Mouse (Mus musculus) limb, embryonic 12.5 days (tissue): Measurements from ENCODE around the gene Ralgapb. TPM values are rescaled to one million over a fixed set of nuclear protein-coding genes. Genes with fewer than 3 reads are reported as not detected.

Experiments
- ATAC-seq: fragments of 200-750 bp; cut with Nextera tagmentation; 2 replicates; pipeline ENCODE4 v1.8.0; 2017; ENCODE audit warnings: low read depth, moderate TSS enrichment; ENCODE audit not compliant: insufficient number of reproducible peaks, insufficient read depth, low FRiP score, low TSS enrichment
- H3K27ac ChIP-seq: fragments of 300-500 bp; sonication (generic); 2 replicates; pipeline ENCODE4 v1.5.1; 2016; ENCODE audit warnings: mild to moderate bottlenecking, moderate library complexity
- H3K27me3 ChIP-seq: fragments of 300-500 bp; sonication (generic); 2 replicates; pipeline ENCODE4 v1.6.1; 2016; ENCODE audit warnings: mild to moderate bottlenecking, moderate library complexity
- H3K36me3 ChIP-seq: fragments of 300-500 bp; sonication (generic); 2 replicates; pipeline ENCODE4 v1.6.1; 2016; ENCODE audit warnings: mild to moderate bottlenecking, moderate library complexity
- H3K4me1 ChIP-seq: fragments of 300-500 bp; sonication (generic); replicated peaks from 2 replicates; pipeline ENCODE4 v1.6.1; 2016
- H3K4me2 ChIP-seq: fragments of 300-500 bp; sonication (generic); 2 replicates; pipeline ENCODE4 v1.6.1; 2016; ENCODE audit warnings: mild to moderate bottlenecking, moderate library complexity
- H3K4me3 ChIP-seq: fragments of 300-500 bp; sonication (generic); replicated peaks from 2 replicates; pipeline ENCODE4 v1.5.1; 2016; ENCODE audit warnings: mild to moderate bottlenecking
- H3K9ac ChIP-seq: fragments of 300-500 bp; sonication (generic); replicated peaks from 2 replicates; pipeline ENCODE4 v1.6.1; 2016; ENCODE audit warnings: mild to moderate bottlenecking, moderate library complexity
- H3K9me3 ChIP-seq: fragments of 300-500 bp; sonication (generic); 2 replicates; pipeline ENCODE4 v1.6.1; 2016; ENCODE audit warnings: mild to moderate bottlenecking, moderate library complexity
- WGBS: fragments of 180-500 bp; shearing (Covaris S2); methylation state at CpG from one replicate; pipeline ENCODE4 v1.1.7; 2016; 5-methylcytosine and 5-hydroxymethylcytosine counted together
- polyA plus RNA-seq: library from polyadenylated mRNA; unstranded; fragments of >200 nt; fragmentation: Nextera tagmentation; extraction: Ambion mirVana; gene quantifications from 2 replicates; pipeline ENCODE4 v1.2.1, GENCODE M21; 2016

Gene Ralgapb
- polyA plus RNA-seq, 1 experiment from 2014 or later: 17.3 TPM

GRCm38 (mm10) chr2:158519071-158519470 is 109.4 kb downstream of the Ralgapb start:
- H3K36me3 ChIP-seq: no peaks in the 10 kb centered on the region
- H3K4me2 ChIP-seq: no peak overlapping the region
- H3K27ac ChIP-seq: no peak overlapping the region
- H3K4me3 ChIP-seq: no peak overlapping the region
- no peaks in the 10 kb centered on the region for H3K27me3 ChIP-seq
- H3K9me3 ChIP-seq: no peaks in the 10 kb centered on the region
- H3K4me1 ChIP-seq: no peaks in the 10 kb centered on the region
- no peak overlapping the region for H3K9ac ChIP-seq
- WGBS: 84% methylated on average over 11 of the region's 11 CpGs
- ATAC-seq: no peak

GRCm38 (mm10) chr2:158519800-158520199 is 110.2 kb downstream of the Ralgapb start:
- Histone ChIP-seq H3K27ac (no peak overlapping the region), H3K4me2 (no peak overlapping the region), H3K9me3 (no peaks in the 10 kb centered on the region), H3K4me3 (no peak overlapping the region), H3K27me3 (no peaks in the 10 kb centered on the region), H3K4me1 (no peaks in the 10 kb centered on the region), H3K9ac (no peak overlapping the region), H3K36me3 (no peaks in the 10 kb centered on the region)
- no peak for ATAC-seq
- WGBS: 73% methylated on average over 6 of the region's 6 CpGs

- WGBS: 83% methylated on average over 8 of the region's 8 CpGs
- H3K27me3 ChIP-seq: no peaks in the 10 kb centered on the region
- H3K9ac ChIP-seq: no peak overlapping the region
- no peaks in the 10 kb centered on the region for H3K4me1 ChIP-seq
- H3K4me3 ChIP-seq: no peak overlapping the region
- no peak overlapping the region for H3K4me2 ChIP-seq
- H3K27ac ChIP-seq: no peak overlapping the region
- H3K36me3 ChIP-seq: no peaks in the 10 kb centered on the region
- no peaks in the 10 kb centered on the region for H3K9me3 ChIP-seq
- ATAC-seq: no peak
Measured at GRCm38 (mm10) chr2:158523060-158523459, 113.4 kb downstream of the Ralgapb start.

- H3K27ac ChIP-seq: no peak overlapping the region
- no peak for ATAC-seq
- no peaks in the 10 kb centered on the region for H3K9me3 ChIP-seq
- H3K27me3 ChIP-seq: no peaks in the 10 kb centered on the region
- no peak overlapping the region for H3K9ac ChIP-seq
- H3K4me3 ChIP-seq: no peak overlapping the region
- no peaks in the 10 kb centered on the region for H3K4me1 ChIP-seq
- no peaks in the 10 kb centered on the region for H3K36me3 ChIP-seq
- H3K4me2 ChIP-seq: no peak overlapping the region
- WGBS: 80% methylated on average over 16 of the region's 16 CpGs
Measured at GRCm38 (mm10) chr2:158524129-158524860, 114.6 kb downstream of the Ralgapb start.

GRCm38 (mm10) chr2:158534090-158534489 is 124.4 kb downstream of the Ralgapb start:
- ATAC-seq: 0 out of 2 replicates have a peak, but pooled peaks have one; percentile 47
- H3K9me3 ChIP-seq: no peaks in the 10 kb centered on the region; the same call in 1 of the 2 replicates
- no peak overlapping the region for H3K9ac ChIP-seq
- WGBS: 7% methylated on average over 4 of the region's 4 CpGs
- no peaks in the 10 kb centered on the region for H3K27me3 ChIP-seq
- H3K36me3 ChIP-seq: no peaks in the 10 kb centered on the region
- H3K27ac ChIP-seq: no peak overlapping the region
- H3K4me2 ChIP-seq: no peak overlapping the region
- H3K4me1 ChIP-seq: no peaks in the 10 kb centered on the region
- H3K4me3 ChIP-seq: no peak overlapping the region

- no peak overlapping the region for H3K27ac ChIP-seq
- 73% methylated on average over 8 of the region's 8 CpGs for WGBS
- no peak overlapping the region for H3K4me2 ChIP-seq
- ATAC-seq: no peak
- no peaks in the 10 kb centered on the region for H3K36me3 ChIP-seq
- H3K9ac ChIP-seq: no peak overlapping the region
- H3K27me3 ChIP-seq: no peaks in the 10 kb centered on the region
- no peaks in the 10 kb centered on the region; the same call in 1 of the 2 replicates for H3K9me3 ChIP-seq
- no peak overlapping the region for H3K4me3 ChIP-seq
- no peaks in the 10 kb centered on the region for H3K4me1 ChIP-seq
Measured at GRCm38 (mm10) chr2:158534559-158534958, 124.9 kb downstream of the Ralgapb start.

- WGBS: 56% methylated on average over 24 of the region's 24 CpGs
- Histone ChIP-seq H3K4me3 (no peak overlapping the region), H3K9me3 (no peaks in the 10 kb centered on the region), H3K27ac (no peak overlapping the region), H3K4me2 (peak overlapping the region; percentile 51), H3K27me3 (peaks cover 12% of the 10 kb centered on the region; the same call in 1 of the 2 replicates), H3K4me1 (no peaks in the 10 kb centered on the region), H3K9ac (0 out of 2 replicates have a peak overlapping the region, but pooled peaks have one; percentile 28), H3K36me3 (no peaks in the 10 kb centered on the region)
- ATAC-seq: no peak
Measured at GRCm38 (mm10) chr2:158539433-158540305, 130.0 kb downstream of the Ralgapb start.

GRCm38 (mm10) chr2:158541286-158541685 is 131.6 kb downstream of the Ralgapb start:
- no peaks in the 10 kb centered on the region for H3K9me3 ChIP-seq
- H3K4me3 ChIP-seq: no peak overlapping the region
- H3K9ac ChIP-seq: no peak overlapping the region
- 48% methylated on average over 4 of the region's 4 CpGs for WGBS
- H3K27ac ChIP-seq: no peak overlapping the region
- no peaks in the 10 kb centered on the region for H3K4me1 ChIP-seq
- peaks cover 12% of the 10 kb centered on the region; the same call in 1 of the 2 replicates for H3K27me3 ChIP-seq
- no peaks in the 10 kb centered on the region for H3K36me3 ChIP-seq
- ATAC-seq: no peak
- H3K4me2 ChIP-seq: no peak overlapping the region

GRCm38 (mm10) chr2:158545266-158545665 is 135.6 kb downstream of the Ralgapb start:
- H3K27me3 ChIP-seq: peaks cover 28% of the 10 kb centered on the region
- H3K9me3 ChIP-seq: no peaks in the 10 kb centered on the region
- no peak overlapping the region for H3K27ac ChIP-seq
- no peak overlapping the region for H3K4me3 ChIP-seq
- no peak overlapping the region for H3K4me2 ChIP-seq
- 62% methylated on average over 2 of the region's 2 CpGs for WGBS
- H3K9ac ChIP-seq: no peak overlapping the region
- no peak for ATAC-seq
- H3K36me3 ChIP-seq: no peaks in the 10 kb centered on the region
- no peaks in the 10 kb centered on the region for H3K4me1 ChIP-seq

- H3K4me1 ChIP-seq: no peaks in the 10 kb centered on the region
- 3% methylated on average over 17 of the region's 17 CpGs for WGBS
- peak overlapping the region; percentile 19; the same call in 1 of the 2 replicates for H3K4me2 ChIP-seq
- H3K27me3 ChIP-seq: peaks cover 43% of the 10 kb centered on the region
- H3K4me3 ChIP-seq: no peak overlapping the region
- ATAC-seq: peak; percentile 16; the same call in 1 of the 2 replicates
- no peaks in the 10 kb centered on the region for H3K9me3 ChIP-seq
- H3K36me3 ChIP-seq: no peaks in the 10 kb centered on the region
- H3K27ac ChIP-seq: no peak overlapping the region
- H3K9ac ChIP-seq: no peak overlapping the region
Measured at GRCm38 (mm10) chr2:158546751-158547150, 137.1 kb downstream of the Ralgapb start.
